Comparison of ENCODE assay signal across 8 mouse cellular contexts in genomic region chr16:17208389-17209361, GRCm38 (mm10). TPM values are rescaled to one million over a fixed set of nuclear protein-coding genes. Genes with fewer than 3 reads are reported as not detected.
DNase-seq lines count a peak whose midpoint lies in the region; ATAC-seq and TF ChIP-seq lines count a peak whose summit lies in the region.

Rimbp3 (plus strand) TSS chr16:17208603.

- peak within 1 kb of the TSS; percentile 55 for H3K4me3 ChIP-seq in forebrain, embryonic 11.5 days (ENCODE audit: low read depth, low read length)
- peak within 1 kb of the TSS; percentile 62 for H3K4me3 ChIP-seq in heart, embryonic 16.5 days (ENCODE audit: low read length)
- H3K4me3 ChIP-seq in liver, embryonic 14.5 days (ENCODE audit: insufficient read depth in 1 of 2, low read depth in 2 of 2, low read length in 2 of 2): peak within 1 kb of the TSS; percentile 55 to 67
- peak within 1 kb of the TSS; percentile 59 for H3K4me3 ChIP-seq in neural tube, embryonic 11.5 days (ENCODE audit: low read depth, low read length)
- peak within 1 kb of the TSS; percentile 67 for H3K4me3 ChIP-seq in stomach, embryonic 16.5 days (replicated peaks; ENCODE audit: low read length)

- under 1% methylated on average over 85 of the region's 85 CpGs for WGBS in forebrain, embryonic 11.5 days
- WGBS in heart, embryonic 16.5 days: under 1% methylated on average over 83 of the region's 85 CpGs
- 1% methylated on average over 85 of the region's 85 CpGs for WGBS in liver, embryonic 14.5 days (ENCODE audit: insufficient replicate concordance)
- under 1% methylated on average over 85 of the region's 85 CpGs for WGBS in neural tube, embryonic 11.5 days
- WGBS in stomach, embryonic 16.5 days: under 1% methylated on average over 85 of the region's 85 CpGs

- peak; percentile 69 to 70 for DNase-seq in CD8-positive naive resting alpha-beta T cell, adult 2 months (ENCODE audit: low read depth in 2 of 2, low spot score in 2 of 2)
- peak; percentile 75 for DNase-seq in c-Kit-positive CD71-positive TER-119-negative erythroid progenitor cells, embryonic 14.5 days (ENCODE audit: low read depth)
- DNase-seq in forebrain, embryonic 11.5 days (ENCODE audit: low spot score): peak; percentile 95
- peak; percentile 84 to 88 for DNase-seq in kidney, postnatal 25 days
- DNase-seq in liver, embryonic 14.5 days (ENCODE audit: low read depth in 3 of 3, low spot score in 3 of 3): peak; percentile 61 to 68 (median 66)
- peak; percentile 96 for DNase-seq in neural tube, embryonic 11.5 days (ENCODE audit: low spot score)

- H3K9ac ChIP-seq in forebrain, embryonic 11.5 days (ENCODE audit: low read length): peak within 1 kb of the TSS; percentile 66
- H3K9ac ChIP-seq in heart, embryonic 16.5 days (ENCODE audit: low read length): peak within 1 kb of the TSS; percentile 73
- H3K9ac ChIP-seq in liver, embryonic 14.5 days (replicated peaks): peak within 1 kb of the TSS; percentile 49
- peak within 1 kb of the TSS; percentile 80 for H3K9ac ChIP-seq in neural tube, embryonic 11.5 days (ENCODE audit: low read length)
- H3K9ac ChIP-seq in stomach, embryonic 16.5 days (ENCODE audit: low read length): peak within 1 kb of the TSS; percentile 74

- H3K9me3 ChIP-seq in forebrain, embryonic 11.5 days (ENCODE audit: control insufficient read depth, low read length): no peaks in the 10 kb centered on the region
- no peaks in the 10 kb centered on the region for H3K9me3 ChIP-seq in heart, embryonic 16.5 days (replicated peaks; ENCODE audit: control insufficient read depth, low read length)
- H3K9me3 ChIP-seq in liver, embryonic 14.5 days (ENCODE audit: control insufficient read depth, low read length): no peaks in the 10 kb centered on the region
- H3K9me3 ChIP-seq in neural tube, embryonic 11.5 days (ENCODE audit: control insufficient read depth, low read length): no peaks in the 10 kb centered on the region
- no peaks in the 10 kb centered on the region for H3K9me3 ChIP-seq in stomach, embryonic 16.5 days (replicated peaks; ENCODE audit: control insufficient read depth, low read length)

- no peak for TF ChIP-seq EP300 in liver, embryonic 14.5 days (IDR thresholded peaks at IDR 0.05; ENCODE audit: low read depth)

- TF ChIP-seq CTCF in liver, embryonic 14.5 days (IDR thresholded peaks at IDR 0.05; ENCODE audit: low read depth): peak; percentile 91

- peak within 1 kb of the TSS; percentile 62 for H3K27ac ChIP-seq in forebrain, embryonic 11.5 days (ENCODE audit: low read depth, low read length)
- no peak within 1 kb of the TSS for H3K27ac ChIP-seq in heart, embryonic 16.5 days (ENCODE audit: low read length)
- H3K27ac ChIP-seq in liver, embryonic 14.5 days: no peak within 1 kb of the TSS
- H3K27ac ChIP-seq in neural tube, embryonic 11.5 days (ENCODE audit: low read depth, low read length): peak within 1 kb of the TSS; percentile 78
- peak within 1 kb of the TSS; percentile 55; the same call in 1 of the 2 replicates for H3K27ac ChIP-seq in stomach, embryonic 16.5 days (ENCODE audit: low read length)

- no peaks in the 10 kb centered on the region; the same call in 1 of the 2 replicates for H3K36me3 ChIP-seq in forebrain, embryonic 11.5 days (ENCODE audit: control insufficient read depth, insufficient read depth, low read length)
- H3K36me3 ChIP-seq in heart, embryonic 16.5 days (ENCODE audit: control insufficient read depth, insufficient read depth): no peaks in the 10 kb centered on the region
- H3K36me3 ChIP-seq in liver, embryonic 14.5 days (replicated peaks; ENCODE audit: control insufficient read depth, insufficient read depth, low read depth): no peaks in the 10 kb centered on the region
- H3K36me3 ChIP-seq in neural tube, embryonic 11.5 days (ENCODE audit: control insufficient read depth, insufficient read depth, low read length): no peaks in the 10 kb centered on the region
- H3K36me3 ChIP-seq in stomach, embryonic 16.5 days (ENCODE audit: control insufficient read depth, insufficient read depth, low read length): no peaks in the 10 kb centered on the region

- H3K4me1 ChIP-seq in forebrain, embryonic 11.5 days (replicated peaks; ENCODE audit: control insufficient read depth, insufficient read depth, low read length): peaks cover 10% of the 10 kb centered on the region; the same call in 1 of the 2 replicates
- H3K4me1 ChIP-seq in heart, embryonic 16.5 days (ENCODE audit: control insufficient read depth, insufficient read depth, low read length): peaks cover 11% of the 10 kb centered on the region
- peaks cover 3 to 8% of the 10 kb centered on the region in 2 experiments; a peak in 2 of 4 replicates for H3K4me1 ChIP-seq in liver, embryonic 14.5 days (replicated peaks; ENCODE audit: control insufficient read depth in 2 of 2, insufficient read depth in 2 of 2, low read length in 1 of 2)
- H3K4me1 ChIP-seq in neural tube, embryonic 11.5 days (ENCODE audit: control insufficient read depth, insufficient read depth, low read length): peaks cover 10% of the 10 kb centered on the region
- peaks cover 12% of the 10 kb centered on the region for H3K4me1 ChIP-seq in stomach, embryonic 16.5 days (ENCODE audit: control insufficient read depth, insufficient read depth, low read length)

- H3K4me2 ChIP-seq in forebrain, embryonic 11.5 days (ENCODE audit: low read depth, low read length, severe bottlenecking): peak within 1 kb of the TSS; percentile 86
- H3K4me2 ChIP-seq in heart, embryonic 16.5 days (ENCODE audit: low read depth, low read length): peak within 1 kb of the TSS; percentile 96
- H3K4me2 ChIP-seq in liver, embryonic 14.5 days (ENCODE audit: low read depth): peak within 1 kb of the TSS; percentile 91
- peak within 1 kb of the TSS; percentile 98 for H3K4me2 ChIP-seq in neural tube, embryonic 11.5 days (ENCODE audit: low read depth)
- H3K4me2 ChIP-seq in stomach, embryonic 16.5 days (ENCODE audit: low read depth, low read length): peak within 1 kb of the TSS; percentile 99

- ATAC-seq in forebrain, embryonic 11.5 days (replicated peaks; ENCODE audit: low FRiP score): peak; percentile 89
- ATAC-seq in heart, embryonic 16.5 days (replicated peaks; ENCODE audit: extremely low read depth, insufficient read depth, low FRiP score): peak; percentile 74
- ATAC-seq in liver, embryonic 14.5 days (ENCODE audit: insufficient read depth): peak; percentile 66
- ATAC-seq in neural tube, embryonic 11.5 days (ENCODE audit: insufficient read depth, low FRiP score, low TSS enrichment): peak; percentile 86
- ATAC-seq in stomach, embryonic 16.5 days (ENCODE audit: insufficient read depth, low FRiP score): peak; percentile 68

- H3K27me3 ChIP-seq in forebrain, embryonic 11.5 days (ENCODE audit: control insufficient read depth, insufficient read depth, low read length): peaks cover 9% of the 10 kb centered on the region
- peaks cover 8% of the 10 kb centered on the region; the same call in 1 of the 2 replicates for H3K27me3 ChIP-seq in heart, embryonic 16.5 days (ENCODE audit: control insufficient read depth, insufficient read depth, low read length)
- H3K27me3 ChIP-seq in liver, embryonic 14.5 days (ENCODE audit: control insufficient read depth, insufficient read depth, low read length): peaks cover 13% of the 10 kb centered on the region
- peaks cover 3% of the 10 kb centered on the region; the same call in 1 of the 2 replicates for H3K27me3 ChIP-seq in neural tube, embryonic 11.5 days (ENCODE audit: control insufficient read depth, insufficient read depth, low read length)
- peaks cover 13% of the 10 kb centered on the region; the same call in 1 of the 2 replicates for H3K27me3 ChIP-seq in stomach, embryonic 16.5 days (ENCODE audit: control insufficient read depth, insufficient read depth, low read length)

RNA-seq across cellular contexts. Expression of gene Rimbp3, which starts in this region (rescaled TPM):
- polyA plus RNA-seq in forebrain, embryonic 11.5 days (2014; fragmentation: Nextera tagmentation; extraction: Ambion mirVana): 1.6 and 1.9 TPM in 2 replicates
- polyA plus RNA-seq in heart, embryonic 16.5 days (2015; fragmentation: Nextera tagmentation; extraction: Ambion mirVana): 0.17 and 0.34 TPM in 2 replicates
- polyA plus RNA-seq in liver, embryonic 14.5 days (2012; rRNA removed): 0.01 and 0.03 TPM in 2 replicates
- 0.05 and 0.06 TPM in 2 replicates for polyA plus RNA-seq in liver, embryonic 14.5 days (2014; fragmentation: Nextera tagmentation; extraction: Ambion mirVana)
- polyA plus RNA-seq in neural tube, embryonic 11.5 days (2014; fragmentation: Nextera tagmentation; extraction: Ambion mirVana): 1.1 TPM in 2 replicates
- polyA plus RNA-seq in stomach, embryonic 16.5 days (2015; fragmentation: Nextera tagmentation; extraction: Ambion mirVana): 0.44 and 0.57 TPM in 2 replicates

Comparison
In these comparisons a context has a peak if more than half of its experiments do, and no peak if none do; other contexts are left out.
1. Peak in ATAC-seq, H3K4me3 ChIP-seq, H3K9ac ChIP-seq and H3K4me2 ChIP-seq in heart, embryonic 16.5 days; RNA of the gene not detected or under 1 TPM.
2. Peak in DNase-seq, ATAC-seq, H3K4me3 ChIP-seq, H3K9ac ChIP-seq and H3K4me2 ChIP-seq in liver, embryonic 14.5 days; RNA of the gene not detected or under 1 TPM.
3. Peak in ATAC-seq, H3K4me3 ChIP-seq, H3K27ac ChIP-seq, H3K9ac ChIP-seq and H3K4me2 ChIP-seq in stomach, embryonic 16.5 days; RNA of the gene not detected or under 1 TPM.
4. H3K27ac ChIP-seq: peak in forebrain, embryonic 11.5 days (single experiment) and neural tube, embryonic 11.5 days (single experiment); none in heart, embryonic 16.5 days (single experiment) and liver, embryonic 14.5 days (single experiment).
5. Peak in every context shown above with its lines, with median percentiles within 50 percentile points of each other: DNase-seq, ATAC-seq, H3K4me2 ChIP-seq, H3K4me3 ChIP-seq and H3K9ac ChIP-seq.